Mouse (Mus musculus) heart, postnatal 0 days (tissue): ENCODE measurements at regions not wholly inside any gene's neighbourhood (a gene's known extent, or its start where the extent isn't known, plus 50 kb on each side); places are given as distances from the start of the nearest gene placed in this dataset.

Experiments used
- CTCF ChIP-seq: IDR thresholded peaks from 2 replicates; pipeline ENCODE4 v1.5.1; 2016; ENCODE audit warnings: antibody characterized with exemption, control low read depth, low read depth
- EP300 ChIP-seq: IDR thresholded peaks from 2 replicates; pipeline ENCODE4 v1.6.1; 2016; ENCODE audit warnings: antibody characterized with exemption, low read depth

- TF ChIP-seq CTCF (no peak), EP300 (no peak)
Measured at GRCm38 (mm10) chr2:71667746-71668145, 77.7 kb upstream of the Itga6 start.
